Mouse (Mus musculus) ZHBTc4 (cell line): Measurements from ENCODE around the gene Dock8.

Source experiments
- DNase-seq: peaks from one replicate; pipeline ENCODE4 v3.0.0-alpha.2; 2011; ENCODE audit warnings: low read depth, low spot score

The Dock8 gene

GRCm38 (mm10) chr19:25186316-25186715, 187.0 kb downstream of the Dock8 start:
- peak; percentile 30 for DNase-seq

GRCm38 (mm10) chr19:25187681-25188080, 188.3 kb downstream of the Dock8 start:
- peak; percentile 68 for DNase-seq

DNA sequence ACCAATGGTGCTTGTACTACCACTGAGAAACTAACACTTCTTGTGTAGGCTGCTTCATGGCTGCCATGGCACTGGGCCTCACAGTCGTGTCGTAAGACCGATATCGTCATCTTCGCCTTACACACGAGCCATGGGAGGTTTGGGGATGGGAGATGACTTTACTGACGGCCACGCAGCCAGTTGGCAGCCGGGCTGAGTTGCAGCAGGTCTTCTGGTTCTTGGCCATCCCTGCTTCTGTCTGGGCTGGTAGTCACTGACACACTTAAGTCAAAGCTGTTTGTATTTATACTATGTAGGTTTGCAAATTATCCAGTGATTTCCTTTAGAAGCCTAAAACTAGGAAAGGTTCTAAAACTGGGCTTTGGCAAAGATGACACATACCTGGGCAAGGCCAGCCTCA, 194.4 kb downstream of the Dock8 start:
- no peak for DNase-seq

DNA sequence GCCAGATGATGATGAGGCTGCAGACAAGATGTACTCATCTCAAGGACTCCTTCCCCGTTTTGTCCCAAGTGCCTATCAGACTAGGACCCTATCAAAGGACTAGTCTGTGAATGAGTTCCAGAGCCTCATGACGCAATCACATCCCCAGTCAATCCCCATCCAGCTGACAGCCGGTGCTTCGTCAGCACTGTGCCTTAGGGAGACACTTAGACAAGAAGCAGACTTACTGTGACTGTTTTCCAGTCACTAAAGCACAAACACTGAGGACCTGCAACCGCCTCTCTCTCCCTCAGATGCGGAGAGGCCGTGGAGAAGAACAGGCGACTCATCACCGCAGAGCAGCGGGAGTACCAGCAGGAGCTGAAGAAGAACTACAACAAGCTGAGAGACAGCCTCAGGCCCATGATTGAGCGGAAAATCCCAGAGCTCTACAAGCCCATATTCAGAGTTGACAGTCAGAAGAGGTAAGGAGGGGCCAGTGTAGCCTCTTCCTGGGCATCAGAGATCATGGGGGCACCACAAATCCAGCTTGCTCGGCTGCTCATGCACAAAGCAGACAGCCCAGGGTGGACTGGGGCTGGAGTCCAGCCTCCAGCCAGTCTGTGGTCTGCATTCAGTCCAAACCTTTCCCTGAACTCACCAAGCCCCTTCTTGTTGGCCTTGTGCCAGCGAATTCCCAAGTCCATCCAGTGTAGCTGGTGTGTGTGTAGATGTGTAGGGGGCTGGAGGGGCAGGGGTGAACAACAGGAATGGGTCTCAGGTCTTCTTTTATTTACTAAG, 200.9 kb downstream of the Dock8 start:
- no peak for DNase-seq

DNA sequence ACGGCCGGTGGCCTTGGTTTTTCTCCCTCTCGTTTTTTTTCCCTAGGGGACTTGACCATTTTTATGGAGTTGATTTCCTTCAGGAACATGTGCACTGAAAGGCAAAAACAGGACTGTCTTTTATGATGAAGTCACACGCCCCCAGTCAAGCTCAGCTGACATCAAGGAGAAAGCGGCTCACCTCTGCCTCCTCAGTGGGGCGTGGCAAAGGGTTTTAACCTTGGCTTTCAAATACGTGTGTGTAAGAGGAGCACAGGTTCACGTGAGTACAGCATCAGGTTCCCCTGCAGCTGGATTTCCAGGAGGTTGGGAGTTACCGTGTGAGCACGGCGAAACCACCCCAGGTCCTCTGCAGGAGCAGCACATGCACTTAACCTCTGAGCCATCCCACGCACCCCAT, 203.7 kb downstream of the Dock8 start:
- DNase-seq = peak; percentile 73

- DNase-seq = no peak
Measured at GRCm38 (mm10) chr19:25206969-25207368, 207.6 kb downstream of the Dock8 start.

DNA sequence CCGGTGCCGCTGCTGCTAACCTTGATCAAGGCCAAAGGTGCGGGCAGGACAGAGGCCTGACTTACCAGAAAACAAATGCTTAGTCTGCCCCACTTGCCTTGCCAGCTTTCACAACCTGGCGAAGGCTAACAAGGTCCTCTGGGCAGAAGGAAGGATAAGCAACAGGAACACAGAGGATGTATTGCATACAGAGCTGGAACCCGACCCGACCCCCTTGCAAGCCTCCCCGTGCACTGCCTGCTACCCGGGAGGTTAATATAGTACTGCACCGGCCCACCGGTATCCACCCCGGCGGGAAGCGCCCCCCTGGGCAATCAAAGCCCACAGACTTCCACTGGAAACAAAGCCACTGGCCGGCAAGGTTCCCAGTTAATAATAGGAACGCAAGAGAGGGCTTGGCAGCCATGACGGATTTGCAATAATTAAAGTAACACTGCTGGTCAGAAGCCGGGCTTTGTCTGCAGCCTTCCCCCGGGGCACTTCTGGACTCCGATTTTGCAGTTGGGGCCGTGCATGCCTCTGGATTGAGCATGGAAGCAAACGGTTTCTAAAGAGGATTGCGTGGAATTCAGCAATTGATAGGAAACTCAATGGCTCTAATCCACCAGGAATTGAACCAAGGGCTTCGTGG, 208.5 kb downstream of the Dock8 start:
- peak; percentile 34 for DNase-seq

- DNase-seq = peak; percentile 44
Measured at GRCm38 (mm10) chr19:25208596-25209110, 209.3 kb downstream of the Dock8 start.

DNA sequence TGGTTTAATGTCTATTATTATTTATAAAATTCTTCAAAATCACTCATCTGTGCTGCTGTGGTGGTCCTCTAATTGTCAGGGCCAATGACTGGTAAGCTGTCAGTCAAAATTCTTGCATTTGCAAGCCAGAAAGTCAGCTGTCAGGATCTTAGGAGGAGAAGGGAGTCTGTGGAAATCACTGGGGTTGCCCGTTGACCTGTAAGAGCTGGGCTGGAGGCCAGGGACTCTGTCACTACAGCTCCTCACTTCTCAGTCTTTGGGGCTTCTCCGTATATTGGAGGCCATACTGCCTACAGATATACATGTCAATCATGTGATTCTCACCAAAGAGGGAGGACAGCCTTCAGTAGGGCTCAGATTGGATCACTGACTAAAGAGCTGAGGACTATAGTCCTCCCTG, 221.3 kb downstream of the Dock8 start:
- DNase-seq = no peak

DNA sequence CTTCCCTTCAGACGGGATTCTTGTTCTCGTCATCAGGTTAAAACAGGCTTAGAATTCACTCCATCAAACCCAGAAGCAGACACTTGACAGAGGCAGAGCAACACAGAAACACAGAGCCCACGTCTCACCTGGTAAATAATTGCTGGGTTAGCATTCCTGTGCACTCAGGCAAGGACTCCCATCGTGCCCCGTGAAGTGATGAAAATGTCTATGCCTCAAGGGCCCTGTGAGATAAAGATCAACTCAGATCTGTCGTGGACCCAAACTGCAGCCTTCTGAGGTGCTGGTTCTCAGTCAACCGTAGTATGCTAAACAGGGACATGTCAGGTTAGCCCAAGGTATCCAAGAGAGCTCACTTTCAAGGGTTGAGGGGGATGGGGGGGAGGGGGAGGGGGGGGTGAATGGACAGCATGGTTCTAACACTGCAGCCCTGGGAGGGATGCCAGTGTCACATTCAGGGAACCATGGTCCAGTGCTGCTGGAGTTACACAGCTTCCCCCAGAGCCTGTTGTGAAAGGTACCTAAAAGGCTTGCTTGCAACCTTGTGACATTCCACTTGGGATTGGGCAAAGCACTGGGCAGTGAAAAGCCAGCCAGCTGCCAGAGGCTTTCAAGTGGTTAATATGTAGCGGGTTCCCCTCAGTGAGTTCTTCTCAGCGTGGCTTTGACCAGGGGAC, 222.8 kb downstream of the Dock8 start:
- DNase-seq = no peak

DNA sequence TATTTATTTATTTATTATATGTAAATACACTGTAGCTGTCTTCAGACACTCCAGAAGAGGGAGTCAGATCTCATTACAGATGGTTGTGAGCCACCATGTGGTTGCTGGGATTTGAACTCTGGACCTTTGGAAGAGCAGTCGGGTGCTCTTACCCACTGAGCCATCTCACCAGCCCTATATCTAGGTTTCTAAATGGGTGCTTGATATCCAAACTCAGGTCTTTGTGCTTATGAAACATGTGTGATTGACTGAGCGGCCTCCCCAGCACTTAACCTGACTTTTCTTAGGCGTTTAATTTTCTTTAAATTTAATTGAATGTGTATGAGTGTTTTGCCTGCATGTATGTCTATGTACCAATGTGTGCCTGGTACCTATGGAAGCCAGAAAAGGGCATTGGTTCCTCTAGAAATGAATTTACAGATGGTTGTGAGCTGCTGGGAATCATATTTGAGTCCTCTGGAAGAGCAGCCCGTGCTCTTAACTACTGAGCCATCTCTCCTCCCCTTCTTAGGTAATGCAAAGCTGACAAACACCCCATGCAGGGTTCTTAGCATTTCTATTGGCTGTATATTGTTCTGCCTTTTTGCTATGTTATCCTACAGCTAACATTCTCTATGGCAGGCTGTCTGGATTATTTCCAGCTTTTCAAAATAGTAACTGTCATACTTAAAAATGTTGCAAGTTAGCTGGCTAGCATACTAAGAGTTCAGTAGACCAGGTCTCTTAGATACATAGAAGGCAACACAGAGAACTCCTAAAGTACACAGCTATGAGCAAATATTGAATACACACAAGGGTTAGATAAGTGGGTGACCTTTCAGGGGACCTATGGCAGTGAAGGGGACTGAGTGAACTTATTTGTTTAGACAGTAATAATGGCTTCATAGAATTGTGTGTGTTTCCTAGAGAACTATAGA, 231.0 kb downstream of the Dock8 start:
- no peak for DNase-seq

DNA sequence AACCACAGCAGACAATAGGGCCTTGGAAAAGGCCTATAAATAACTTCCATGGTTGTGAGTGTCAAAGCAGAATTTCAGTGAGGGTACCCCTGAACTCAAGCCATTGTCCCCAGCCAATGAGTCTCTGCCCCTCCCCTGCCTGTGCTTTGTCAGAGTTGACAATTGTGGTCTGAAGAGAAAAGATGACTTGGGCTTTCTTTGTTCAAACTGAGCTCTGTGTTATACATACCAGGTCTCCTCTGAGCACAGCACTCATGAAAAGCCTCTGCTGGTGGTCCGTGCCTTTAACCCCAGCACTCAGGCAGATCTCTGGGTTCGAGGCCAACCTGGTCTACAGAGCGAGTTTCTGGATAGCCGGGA, 231.6 kb downstream of the Dock8 start:
- no peak for DNase-seq

DNA sequence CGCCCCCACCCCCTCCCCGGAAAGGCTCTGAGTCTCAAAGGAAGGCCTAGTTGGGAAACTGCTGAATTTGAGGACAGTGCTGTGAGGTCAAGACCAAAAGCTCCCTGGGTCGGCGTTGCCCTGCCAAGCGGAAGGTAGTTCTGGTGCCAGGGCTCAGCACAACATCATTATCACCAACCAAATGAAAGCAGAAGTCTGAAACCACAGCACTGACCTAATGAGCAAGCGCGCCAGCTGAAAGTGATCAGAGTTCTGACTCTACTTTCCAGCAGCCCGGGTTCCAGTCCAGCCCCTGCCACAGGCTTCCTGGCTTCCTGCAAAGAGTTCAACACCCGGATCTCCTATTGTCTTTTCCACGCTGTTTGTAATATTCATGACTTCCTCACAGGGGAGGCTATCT, 232.7 kb downstream of the Dock8 start:
- DNase-seq = no peak

DNA sequence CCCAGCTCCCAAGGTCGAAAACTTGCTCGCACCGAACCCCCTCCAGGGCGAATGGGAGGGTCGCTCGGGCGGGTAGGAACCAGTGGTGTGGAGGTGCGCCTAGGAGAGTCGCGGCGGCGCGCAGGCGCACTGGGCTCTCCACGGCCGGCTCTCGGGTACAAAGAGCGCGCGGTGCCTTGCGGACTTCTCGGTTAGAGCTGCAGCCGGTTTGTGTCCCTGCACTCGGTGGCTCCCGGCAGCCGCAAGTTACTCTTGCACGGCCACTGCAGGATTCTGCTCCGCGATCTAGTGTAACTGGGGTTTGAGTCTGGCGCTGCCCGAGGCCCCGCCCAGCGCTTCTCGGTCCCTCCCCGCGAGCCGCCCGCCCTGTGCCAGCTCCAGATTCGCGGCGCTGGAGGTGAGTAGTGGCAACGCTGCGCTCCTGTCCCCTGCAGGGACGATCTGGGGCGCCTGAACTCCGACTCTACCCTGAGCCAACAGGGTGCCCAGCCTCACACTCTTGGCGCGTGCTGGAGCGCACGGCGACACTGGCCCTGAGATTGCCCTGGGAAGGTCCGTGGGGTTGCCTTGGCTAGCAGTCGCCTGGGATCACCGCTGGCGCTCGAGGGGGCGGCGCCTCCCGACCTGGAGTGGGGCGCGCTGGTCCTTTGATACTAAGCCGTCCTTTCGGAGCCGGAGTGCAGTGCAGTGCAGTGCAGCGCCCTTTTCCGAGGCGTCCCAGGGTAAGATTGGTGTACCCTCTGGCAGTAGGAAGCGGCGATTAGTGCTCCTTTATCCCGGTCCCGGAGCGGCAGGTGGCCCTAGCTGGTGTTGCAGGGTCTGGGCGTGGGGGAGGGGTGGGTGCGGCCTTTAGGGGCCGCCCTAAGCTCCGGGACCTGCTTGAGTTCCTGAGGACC, 237.5 kb downstream of the Dock8 start, which contains the start of gene Kank1:
TSS of gene Kank1 (plus strand) at position 380 of the 896 bp plus-strand sequence.
- peak; percentile 93 for DNase-seq

DNA sequence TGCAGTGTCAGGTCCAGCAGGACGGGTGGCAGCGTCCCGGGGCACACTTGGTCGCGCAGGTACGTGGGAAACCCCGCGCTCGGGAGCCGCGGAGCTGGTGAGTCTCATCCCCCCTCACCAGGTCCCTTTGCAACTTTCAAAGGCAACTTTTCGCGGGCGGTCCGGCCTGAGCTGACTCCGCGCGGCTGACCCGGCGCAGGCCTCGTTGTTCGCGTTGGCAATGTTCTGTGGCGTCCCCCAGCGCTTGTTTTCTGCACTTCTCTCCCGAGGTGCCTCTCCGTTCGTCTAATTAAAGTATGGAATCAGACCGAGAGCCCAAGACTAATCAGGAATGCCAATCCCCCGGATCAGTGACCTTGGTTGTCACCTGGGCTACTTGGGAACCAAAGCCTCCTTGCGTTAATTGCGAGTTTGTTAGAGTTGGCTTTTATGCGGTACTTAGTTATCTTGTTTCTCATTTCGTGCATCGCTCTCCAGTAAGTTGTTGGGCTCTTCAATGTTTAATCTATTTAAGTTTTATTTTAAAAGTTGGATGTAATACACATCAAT, 238.2 kb downstream of the Dock8 start:
- DNase-seq = no peak

GRCm38 (mm10) chr19:25238121-25238520, 238.8 kb downstream of the Dock8 start:
- DNase-seq = no peak

- DNase-seq = no peak
Measured at GRCm38 (mm10) chr19:25243566-25243965, 244.2 kb downstream of the Dock8 start.

DNA sequence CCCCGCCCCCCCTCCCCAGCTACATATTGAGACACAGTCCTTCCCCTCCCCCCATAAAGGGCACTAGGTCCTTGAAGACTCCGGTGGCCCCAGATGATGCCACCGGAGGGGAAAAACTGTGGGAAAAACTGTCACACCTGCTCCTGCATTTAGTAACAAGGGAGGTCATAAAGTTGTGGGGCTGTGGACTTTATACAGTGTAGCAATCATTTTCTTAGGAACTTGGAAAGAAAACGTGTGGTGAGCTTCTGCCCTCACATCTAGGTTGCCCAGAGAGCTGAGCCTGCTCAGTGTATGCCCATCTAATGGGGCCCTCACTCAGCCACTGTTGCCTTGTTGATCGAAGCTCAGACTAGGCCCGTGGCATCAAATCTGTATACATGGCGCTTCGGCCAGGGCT, 246.7 kb downstream of the Dock8 start:
- DNase-seq = no peak

DNA sequence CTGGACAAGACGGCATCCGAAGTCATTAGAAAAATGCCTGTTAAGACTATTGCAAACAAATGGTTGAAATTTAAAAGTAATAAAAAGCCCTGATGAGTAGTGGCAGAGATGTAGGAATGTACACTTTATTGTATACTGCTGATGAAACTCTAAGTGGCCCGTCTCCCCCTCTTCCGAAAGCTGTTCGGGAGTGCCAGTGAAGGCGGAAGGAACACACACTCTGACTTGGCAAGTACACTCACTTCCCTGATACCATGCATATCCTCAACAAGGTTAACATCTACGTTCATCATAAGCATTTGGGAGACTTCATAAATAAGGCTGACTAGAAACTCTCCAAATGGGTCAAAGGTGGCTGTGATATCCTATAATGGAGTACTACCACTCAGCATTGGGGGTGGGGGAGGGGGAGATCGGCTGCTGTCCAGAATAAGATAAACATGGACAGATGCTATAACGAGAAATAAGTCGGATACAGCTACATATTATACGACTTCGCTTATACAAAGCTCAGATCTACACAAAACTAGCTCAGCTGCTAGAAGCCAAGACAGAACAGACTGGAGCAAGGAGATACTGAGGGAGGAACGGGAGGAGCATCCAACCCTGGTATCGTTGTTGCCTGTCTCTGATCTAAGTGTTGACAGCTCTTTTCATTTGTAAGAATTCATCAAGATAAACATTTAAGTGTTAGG, 248.7 kb downstream of the Dock8 start:
- no peak for DNase-seq

DNA sequence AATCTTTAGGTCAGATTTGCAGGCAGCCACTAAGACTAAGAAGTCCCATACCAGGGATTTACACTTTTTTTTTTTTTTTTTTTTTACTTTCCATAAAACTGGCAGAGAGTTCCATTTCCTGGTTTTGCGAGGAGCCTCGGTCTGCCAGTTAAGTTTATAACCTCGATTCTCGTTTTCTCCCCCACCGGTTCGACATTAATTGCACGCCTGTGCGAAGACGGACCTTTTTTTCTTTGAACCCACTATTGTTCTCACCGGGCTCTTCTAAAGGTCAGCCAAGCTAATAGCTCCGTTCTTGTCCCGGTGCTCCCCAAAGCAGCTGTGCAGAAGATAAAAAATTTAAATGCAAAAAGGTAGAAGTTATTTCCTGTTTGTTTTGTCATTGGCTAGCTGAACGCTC, 249.9 kb downstream of the Dock8 start:
- DNase-seq = no peak
